Mouse (Mus musculus): Measurements from ENCODE around the gene Rara. TPM values are rescaled to one million over a fixed set of nuclear protein-coding genes. Genes with fewer than 3 reads are reported as not detected.
"Not testable (repeated sequence)": the region's sequence is repeated elsewhere in the genome, so short reads cannot be mapped to it uniquely, and the experiment has no call there.

The Rara gene
- polyA plus RNA-seq, 1 experiment = 20.1 TPM

- H3K27ac ChIP-seq (ENCODE audit: control insufficient read depth, insufficient read depth, low read depth, low read length) = no peak overlapping the region
- H3K36me3 ChIP-seq (ENCODE audit: control insufficient read depth, insufficient read depth, low read length) = no peaks in the 10 kb centered on the region
- H3K4me3 ChIP-seq (ENCODE audit: control insufficient read depth, low read depth, low read length) = no peak overlapping the region
- peaks cover 18% of the 10 kb centered on the region for H3K4me1 ChIP-seq (ENCODE audit: control insufficient read depth, insufficient read depth, low read length)
- H3K27me3 ChIP-seq (ENCODE audit: control insufficient read depth, insufficient read depth, low read length) = no peaks in the 10 kb centered on the region
- no peak for TF ChIP-seq POLR2A (IDR thresholded peaks at IDR 0.05; ENCODE audit: control insufficient read depth, low read depth, low read length)
- no peak for TF ChIP-seq CTCF (IDR thresholded peaks at IDR 0.05; ENCODE audit: control insufficient read depth, insufficient read depth, insufficient replicate concordance, low read depth, low read length)
These were observed 3.3 kb downstream of the Rara start for GRCm38 (mm10) chr11:98930773-98931512.

DNA sequence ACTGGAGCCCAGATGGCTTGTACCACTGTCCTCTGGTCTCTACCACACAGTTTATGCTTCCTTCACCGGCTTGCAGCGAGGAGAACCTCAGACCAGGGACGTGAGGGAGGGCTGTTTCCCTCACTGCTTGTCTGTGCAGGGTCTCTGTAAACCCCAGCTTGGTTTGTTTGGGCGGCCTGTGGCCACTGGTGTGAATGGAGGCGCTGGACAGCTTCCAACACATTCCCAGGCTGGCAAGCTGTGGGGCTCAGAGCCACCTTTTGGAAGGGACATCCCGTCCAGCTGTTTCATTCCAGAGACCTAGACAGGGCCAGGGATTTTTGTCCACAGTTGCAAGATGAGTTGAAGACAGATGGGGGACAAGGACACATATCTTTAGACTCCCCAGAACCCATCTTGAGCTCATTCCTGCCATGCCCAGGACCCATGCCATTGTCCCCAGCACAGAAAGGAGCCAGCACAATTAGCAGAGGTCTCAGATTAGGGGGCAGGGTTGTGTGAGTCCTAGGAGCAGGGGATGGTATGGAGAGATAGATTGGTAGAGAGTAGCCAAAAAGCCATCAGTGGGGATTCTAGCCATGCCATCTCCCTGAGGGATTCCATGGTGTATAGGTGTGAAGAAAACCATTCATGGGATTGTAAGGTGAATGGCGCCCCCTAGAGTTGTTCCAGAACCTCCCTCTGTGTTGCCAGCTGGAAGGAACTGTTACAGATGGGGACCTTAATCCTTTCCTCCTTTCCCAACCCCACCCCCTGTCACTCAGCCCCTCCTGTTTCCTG is 4.1 kb downstream of the Rara start:
- no peaks in the 10 kb centered on the region for H3K36me3 ChIP-seq (ENCODE audit: control insufficient read depth, insufficient read depth, low read length)
- no peak for TF ChIP-seq CTCF (IDR thresholded peaks at IDR 0.05; ENCODE audit: control insufficient read depth, insufficient read depth, insufficient replicate concordance, low read depth, low read length)
- H3K27me3 ChIP-seq (ENCODE audit: control insufficient read depth, insufficient read depth, low read length) = no peaks in the 10 kb centered on the region
- no peak overlapping the region for H3K27ac ChIP-seq (ENCODE audit: control insufficient read depth, insufficient read depth, low read depth, low read length)
- no peak overlapping the region for H3K4me3 ChIP-seq (ENCODE audit: control insufficient read depth, low read depth, low read length)
- H3K4me1 ChIP-seq (ENCODE audit: control insufficient read depth, insufficient read depth, low read length) = peaks cover 20% of the 10 kb centered on the region

DNA sequence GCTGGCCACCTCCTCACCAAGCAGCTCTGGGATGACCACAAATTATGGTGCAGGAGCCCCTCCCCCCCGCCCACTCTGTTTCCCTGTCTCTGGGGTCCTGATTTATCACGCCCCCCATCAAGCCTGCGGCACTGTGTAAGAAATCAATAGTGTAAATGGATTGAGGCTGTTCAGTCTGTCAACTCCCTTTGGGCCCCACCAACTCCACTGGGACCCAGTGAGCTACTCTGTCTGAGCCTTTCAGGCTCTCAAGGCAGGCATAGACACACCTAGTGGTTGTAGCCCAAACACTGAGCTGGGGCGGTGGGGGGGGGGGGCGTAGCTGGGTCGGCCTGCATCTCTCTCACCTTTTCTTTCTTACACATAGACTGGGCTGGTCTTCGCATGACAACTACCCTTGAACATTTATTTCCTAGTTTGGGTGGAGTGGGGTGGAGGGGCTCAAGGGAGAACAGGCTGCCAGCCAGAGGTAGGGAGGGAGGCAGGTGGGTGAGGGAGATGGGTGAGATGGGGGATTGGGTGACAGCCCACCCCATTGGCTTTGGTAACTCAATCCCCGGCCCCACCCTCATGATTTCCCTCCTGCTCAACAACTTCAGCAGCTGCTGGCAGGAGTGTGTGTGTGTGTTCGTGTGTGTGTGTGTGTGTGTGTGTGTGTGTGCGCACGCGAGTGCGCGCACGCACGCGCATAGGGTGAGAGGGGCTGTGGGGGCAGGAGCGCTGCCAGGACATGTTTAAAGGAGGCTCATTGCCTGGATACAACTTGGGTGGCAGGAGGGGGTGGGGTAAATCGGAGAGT is 4.9 kb downstream of the Rara start:
- TF ChIP-seq CTCF (IDR thresholded peaks at IDR 0.05; ENCODE audit: control insufficient read depth, insufficient read depth, insufficient replicate concordance, low read depth, low read length) (no peak), POLR2A (IDR thresholded peaks at IDR 0.05; ENCODE audit: control insufficient read depth, low read depth, low read length) (no peak)
- Histone ChIP-seq H3K27me3 (ENCODE audit: control insufficient read depth, insufficient read depth, low read length) (no peaks in the 10 kb centered on the region), H3K4me3 (ENCODE audit: control insufficient read depth, low read depth, low read length) (no peak overlapping the region), H3K36me3 (ENCODE audit: control insufficient read depth, insufficient read depth, low read length) (no peaks in the 10 kb centered on the region), H3K27ac (ENCODE audit: control insufficient read depth, insufficient read depth, low read depth, low read length) (no peak overlapping the region), H3K4me1 (ENCODE audit: control insufficient read depth, insufficient read depth, low read length) (peaks cover 25% of the 10 kb centered on the region)

GRCm38 (mm10) chr11:98933151-98933550 is 5.5 kb downstream of the Rara start:
- Histone ChIP-seq H3K36me3 (ENCODE audit: control insufficient read depth, insufficient read depth, low read length) (no peaks in the 10 kb centered on the region), H3K4me1 (ENCODE audit: control insufficient read depth, insufficient read depth, low read length) (peaks cover 25% of the 10 kb centered on the region), H3K27ac (ENCODE audit: control insufficient read depth, insufficient read depth, low read depth, low read length) (no peak overlapping the region), H3K27me3 (ENCODE audit: control insufficient read depth, insufficient read depth, low read length) (no peaks in the 10 kb centered on the region), H3K4me3 (ENCODE audit: control insufficient read depth, low read depth, low read length) (no peak overlapping the region)
- no peak for TF ChIP-seq POLR2A (IDR thresholded peaks at IDR 0.05; ENCODE audit: control insufficient read depth, low read depth, low read length)
- peak; percentile 44; the same call in 1 of the 2 replicates for TF ChIP-seq CTCF (IDR thresholded peaks at IDR 0.05; ENCODE audit: control insufficient read depth, insufficient read depth, insufficient replicate concordance, low read depth, low read length)

GRCm38 (mm10) chr11:98933847-98934246 is 6.2 kb downstream of the Rara start:
- H3K4me1 ChIP-seq (ENCODE audit: control insufficient read depth, insufficient read depth, low read length) = peaks cover 29% of the 10 kb centered on the region
- H3K27me3 ChIP-seq (ENCODE audit: control insufficient read depth, insufficient read depth, low read length); H3K27ac ChIP-seq (ENCODE audit: control insufficient read depth, insufficient read depth, low read depth, low read length); H3K36me3 ChIP-seq (ENCODE audit: control insufficient read depth, insufficient read depth, low read length); H3K4me3 ChIP-seq (ENCODE audit: control insufficient read depth, low read depth, low read length): not testable (repeated sequence)

DNA sequence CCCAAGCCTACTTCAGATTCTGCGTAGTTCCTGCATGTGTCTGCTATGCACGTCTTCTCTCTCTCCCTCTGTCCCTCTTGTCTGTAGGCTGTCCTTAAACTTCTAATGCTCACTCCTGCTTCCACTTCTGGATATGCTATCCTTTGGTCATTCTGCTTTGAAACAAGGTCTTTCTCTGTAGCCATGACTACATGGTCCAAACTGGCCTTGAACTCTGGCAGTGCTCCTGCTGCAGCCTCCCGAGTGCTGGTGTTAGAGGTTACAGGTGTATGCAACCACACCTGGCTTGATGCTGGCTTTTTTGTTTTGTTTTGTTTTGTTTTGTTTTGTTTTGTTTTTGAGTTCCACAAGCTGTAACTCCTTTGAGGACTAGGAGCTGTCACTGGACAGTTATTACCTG is 6.7 kb downstream of the Rara start:
- Histone ChIP-seq H3K27ac (ENCODE audit: control insufficient read depth, insufficient read depth, low read depth, low read length) (no peak overlapping the region), H3K4me1 (ENCODE audit: control insufficient read depth, insufficient read depth, low read length) (peaks cover 34% of the 10 kb centered on the region), H3K4me3 (ENCODE audit: control insufficient read depth, low read depth, low read length) (no peak overlapping the region), H3K36me3 (ENCODE audit: control insufficient read depth, insufficient read depth, low read length) (no peaks in the 10 kb centered on the region), H3K27me3 (ENCODE audit: control insufficient read depth, insufficient read depth, low read length) (no peaks in the 10 kb centered on the region)
- TF ChIP-seq POLR2A (IDR thresholded peaks at IDR 0.05; ENCODE audit: control insufficient read depth, low read depth, low read length) (no peak), CTCF (IDR thresholded peaks at IDR 0.05; ENCODE audit: control insufficient read depth, insufficient read depth, insufficient replicate concordance, low read depth, low read length) (no peak)

GRCm38 (mm10) chr11:98935123-98935522 is 7.5 kb downstream of the Rara start:
- Histone ChIP-seq H3K4me3 (ENCODE audit: control insufficient read depth, low read depth, low read length) (no peak overlapping the region), H3K27ac (ENCODE audit: control insufficient read depth, insufficient read depth, low read depth, low read length) (no peak overlapping the region), H3K36me3 (ENCODE audit: control insufficient read depth, insufficient read depth, low read length) (no peaks in the 10 kb centered on the region), H3K4me1 (ENCODE audit: control insufficient read depth, insufficient read depth, low read length) (peaks cover 40% of the 10 kb centered on the region), H3K27me3 (ENCODE audit: control insufficient read depth, insufficient read depth, low read length) (no peaks in the 10 kb centered on the region)
- no peak for TF ChIP-seq CTCF (IDR thresholded peaks at IDR 0.05; ENCODE audit: control insufficient read depth, insufficient read depth, insufficient replicate concordance, low read depth, low read length)
- TF ChIP-seq POLR2A (IDR thresholded peaks at IDR 0.05; ENCODE audit: control insufficient read depth, low read depth, low read length) = no peak
